Mouse (Mus musculus) kidney, embryonic 14.5 days (tissue): ENCODE data around the gene Agpat3. TPM values are rescaled to one million over a fixed set of nuclear protein-coding genes. Genes with fewer than 3 reads are reported as not detected.
A peak's percentile ranks its signal among the peaks of the same experiment; 100 is the strongest.

Source experiments
- ATAC-seq: fragments of 200-750 bp; cut with Nextera tagmentation; 2 replicates; pipeline ENCODE4 v1.8.0; 2017; ENCODE audit warnings: moderate number of reproducible peaks, mild to moderate bottlenecking, moderate TSS enrichment, moderate library complexity; ENCODE audit not compliant: low FRiP score, low TSS enrichment
- H3K27ac ChIP-seq: fragments of 300-500 bp; sonication (generic); 2 replicates; pipeline ENCODE4 v1.5.1; 2014; ENCODE audit warnings: low read depth, mild to moderate bottlenecking, low read length, moderate library complexity, mixed read lengths
- H3K27me3 ChIP-seq: fragments of 300-500 bp; sonication (generic); 2 replicates; pipeline ENCODE4 v1.6.1; 2014; ENCODE audit warnings: mild to moderate bottlenecking, low read length; ENCODE audit not compliant: control insufficient read depth, insufficient read depth
- H3K36me3 ChIP-seq: fragments of 300-500 bp; sonication (generic); 2 replicates; pipeline ENCODE4 v1.6.1; 2014; ENCODE audit warnings: low read length, mixed read lengths; ENCODE audit not compliant: control insufficient read depth, insufficient read depth
- H3K4me1 ChIP-seq: fragments of 300-500 bp; sonication (generic); 2 replicates; pipeline ENCODE4 v1.6.1; 2014; ENCODE audit warnings: low read length, mixed read lengths; ENCODE audit not compliant: control insufficient read depth, insufficient read depth
- H3K4me2 ChIP-seq: fragments of 300-500 bp; sonication (generic); replicated peaks from 2 replicates; pipeline ENCODE4 v1.6.1; 2014; ENCODE audit warnings: low read depth, mild to moderate bottlenecking, low read length
- H3K4me3 ChIP-seq: fragments of 300-500 bp; sonication (generic); 2 replicates; pipeline ENCODE4 v1.5.1; 2014; ENCODE audit warnings: mild to moderate bottlenecking, low read length
- H3K9ac ChIP-seq: fragments of 300-500 bp; sonication (generic); 2 replicates; pipeline ENCODE4 v1.6.1; 2014; ENCODE audit warnings: low read depth, mild to moderate bottlenecking, low read length, moderate library complexity
- H3K9me3 ChIP-seq: fragments of 300-500 bp; sonication (generic); 2 replicates; pipeline ENCODE4 v1.6.1; 2016; ENCODE audit warnings: low read length; ENCODE audit not compliant: control insufficient read depth
- WGBS: fragments of 180-500 bp; shearing (Covaris S2); extraction: QIAGEN DNeasy Blood & Tissue Kit; methylation state at CpG from one replicate; pipeline ENCODE4 v1.1.7; 2014; 5-methylcytosine and 5-hydroxymethylcytosine counted together
- polyA plus RNA-seq: library from polyadenylated mRNA; unstranded; fragments of >200 nt; fragmentation: Nextera tagmentation; extraction: Ambion mirVana; gene quantifications from 2 replicates; pipeline ENCODE4 v1.2.1, GENCODE M21; 2014

Agpat3 gene
- polyA plus RNA-seq, 1 experiment from 2014 or later = 84.7 TPM

GRCm38 (mm10) chr10:78288135-78288534 is 64.2 kb downstream of the Agpat3 start:
- Histone ChIP-seq H3K27me3 (no peaks in the 10 kb centered on the region), H3K36me3 (peaks cover 43% of the 10 kb centered on the region), H3K4me1 (peaks cover 6% of the 10 kb centered on the region), H3K27ac (no peak overlapping the region), H3K9me3 (no peaks in the 10 kb centered on the region), H3K9ac (no peak overlapping the region), H3K4me2 (no peak overlapping the region), H3K4me3 (no peak overlapping the region)
- 87% methylated on average over 5 of the region's 5 CpGs for WGBS
- ATAC-seq = peak; percentile 36; the same call in 1 of the 2 replicates

GRCm38 (mm10) chr10:78287465-78288132 is 64.7 kb downstream of the Agpat3 start:
- Histone ChIP-seq H3K27ac (no peak overlapping the region), H3K27me3 (no peaks in the 10 kb centered on the region), H3K4me1 (peaks cover 4% of the 10 kb centered on the region), H3K9ac (no peak overlapping the region), H3K4me2 (no peak overlapping the region), H3K4me3 (no peak overlapping the region), H3K36me3 (peaks cover 47% of the 10 kb centered on the region), H3K9me3 (no peaks in the 10 kb centered on the region)
- no peak for ATAC-seq
- WGBS = 77% methylated on average over 22 of the region's 22 CpGs

GRCm38 (mm10) chr10:78285959-78286358 is 66.3 kb downstream of the Agpat3 start:
- ATAC-seq = no peak
- Histone ChIP-seq H3K4me1 (no peaks in the 10 kb centered on the region), H3K36me3 (peaks cover 62% of the 10 kb centered on the region), H3K4me3 (no peak overlapping the region), H3K4me2 (no peak overlapping the region), H3K9ac (no peak overlapping the region), H3K9me3 (no peaks in the 10 kb centered on the region), H3K27ac (no peak overlapping the region), H3K27me3 (no peaks in the 10 kb centered on the region)
- WGBS = 86% methylated on average over 4 of the region's 4 CpGs

- no peak overlapping the region for H3K4me2 ChIP-seq
- no peak overlapping the region for H3K9ac ChIP-seq
- H3K27me3 ChIP-seq = no peaks in the 10 kb centered on the region
- no peak overlapping the region for H3K4me3 ChIP-seq
- H3K4me1 ChIP-seq = no peaks in the 10 kb centered on the region
- H3K36me3 ChIP-seq = peaks cover 68% of the 10 kb centered on the region
- H3K27ac ChIP-seq = no peak overlapping the region
- ATAC-seq = no peak
- H3K9me3 ChIP-seq = no peaks in the 10 kb centered on the region
- WGBS = 92% methylated on average over 6 of the region's 6 CpGs
Measured at GRCm38 (mm10) chr10:78285409-78285808, 66.9 kb downstream of the Agpat3 start.

GRCm38 (mm10) chr10:78284812-78285211 is 67.5 kb downstream of the Agpat3 start:
- no peak for ATAC-seq
- WGBS = 87% methylated on average over 12 of the region's 12 CpGs
- no peak overlapping the region for H3K4me2 ChIP-seq
- peaks cover 70% of the 10 kb centered on the region for H3K36me3 ChIP-seq
- H3K9ac ChIP-seq = no peak overlapping the region
- no peak overlapping the region for H3K27ac ChIP-seq
- H3K9me3 ChIP-seq = no peaks in the 10 kb centered on the region
- no peak overlapping the region for H3K4me3 ChIP-seq
- H3K4me1 ChIP-seq = no peaks in the 10 kb centered on the region
- no peaks in the 10 kb centered on the region for H3K27me3 ChIP-seq

GRCm38 (mm10) chr10:78282411-78282810 is 69.9 kb downstream of the Agpat3 start:
- peaks cover 73% of the 10 kb centered on the region for H3K36me3 ChIP-seq
- H3K4me2 ChIP-seq = no peak overlapping the region
- H3K9me3 ChIP-seq = no peaks in the 10 kb centered on the region
- H3K4me1 ChIP-seq = no peaks in the 10 kb centered on the region
- ATAC-seq = no peak
- no peak overlapping the region for H3K27ac ChIP-seq
- no peak overlapping the region for H3K9ac ChIP-seq
- H3K4me3 ChIP-seq = no peak overlapping the region
- no peaks in the 10 kb centered on the region for H3K27me3 ChIP-seq
- WGBS = 82% methylated on average over 4 of the region's 4 CpGs

GRCm38 (mm10) chr10:78280486-78280885 is 71.8 kb downstream of the Agpat3 start:
- H3K9me3 ChIP-seq = no peaks in the 10 kb centered on the region
- no peak overlapping the region for H3K4me2 ChIP-seq
- H3K9ac ChIP-seq = no peak overlapping the region
- ATAC-seq = peak; percentile 16; the same call in 1 of the 2 replicates
- WGBS = 74% methylated on average over 9 of the region's 9 CpGs
- H3K27me3 ChIP-seq = no peaks in the 10 kb centered on the region
- no peak overlapping the region for H3K4me3 ChIP-seq
- H3K27ac ChIP-seq = no peak overlapping the region
- no peaks in the 10 kb centered on the region for H3K4me1 ChIP-seq
- peaks cover 64% of the 10 kb centered on the region for H3K36me3 ChIP-seq

GRCm38 (mm10) chr10:78279210-78279609 is 73.1 kb downstream of the Agpat3 start:
- Histone ChIP-seq H3K27ac (no peak overlapping the region), H3K9ac (no peak overlapping the region), H3K4me2 (no peak overlapping the region), H3K9me3 (no peaks in the 10 kb centered on the region), H3K36me3 (peaks cover 59% of the 10 kb centered on the region), H3K27me3 (no peaks in the 10 kb centered on the region), H3K4me1 (no peaks in the 10 kb centered on the region), H3K4me3 (no peak overlapping the region)
- WGBS = 33% methylated on average over 8 of the region's 8 CpGs
- peak; percentile 88 for ATAC-seq

- no peak for ATAC-seq
- Histone ChIP-seq H3K4me3 (no peak overlapping the region), H3K9me3 (no peaks in the 10 kb centered on the region), H3K4me2 (no peak overlapping the region), H3K27me3 (no peaks in the 10 kb centered on the region), H3K4me1 (no peaks in the 10 kb centered on the region), H3K9ac (no peak overlapping the region), H3K36me3 (peaks cover 58% of the 10 kb centered on the region), H3K27ac (no peak overlapping the region)
- WGBS = 76% methylated on average over 3 of the region's 3 CpGs
Measured at GRCm38 (mm10) chr10:78277835-78278234, 74.5 kb downstream of the Agpat3 start.
